Mouse (Mus musculus): Measurements from ENCODE around the gene Erc2.

GRCm38 (mm10) chr14:28203874-28204273 is 581.6 kb downstream of the Erc2 start:
- no peak for TF ChIP-seq CTCF (conservative IDR thresholded peaks at IDR 0.05; ENCODE audit: low read length)
- no peak for TF ChIP-seq NANOG (IDR thresholded peaks at IDR 0.05; ENCODE audit: borderline replicate concordance, low read length)

All from E14TG2a.4 (cell line).